Mouse (Mus musculus) CD8-positive naive resting alpha-beta T cell, adult 2 months (primary cell): ENCODE data around the gene Eef2.
"Not testable (repeated sequence)": the region's sequence is repeated elsewhere in the genome, so short reads cannot be mapped to it uniquely, and the experiment has no call there.

Experiments used
- DNase-seq, 2 experiments: peaks; one replicate each; pipeline ENCODE4 v3.0.0; 2022; ENCODE audit warnings: low read depth in 2 of 2, low spot score in 2 of 2

Gene Eef2

GRCm38 (mm10) chr10:81145778-81146177 lies 30.7 kb upstream of the Eef2 start:
- no peak for DNase-seq

GRCm38 (mm10) chr10:81146296-81146695 lies 30.1 kb upstream of the Eef2 start:
- no peak for DNase-seq

GRCm38 (mm10) chr10:81151261-81151660 lies 25.2 kb upstream of the Eef2 start:
- no peak for DNase-seq

- no peak for DNase-seq
These were observed 23.8 kb upstream of the Eef2 start for GRCm38 (mm10) chr10:81152609-81153008.

GRCm38 (mm10) chr10:81154313-81154712 lies 22.1 kb upstream of the Eef2 start:
- no peak for DNase-seq

GRCm38 (mm10) chr10:81154736-81155135 lies 21.7 kb upstream of the Eef2 start:
- no peak for DNase-seq

- no peak for DNase-seq
These were observed 14.7 kb upstream of the Eef2 start for GRCm38 (mm10) chr10:81161602-81162317.

GRCm38 (mm10) chr10:81162318-81162652 lies 14.1 kb upstream of the Eef2 start:
- no peak for DNase-seq

GRCm38 (mm10) chr10:81165118-81165517 lies 11.3 kb upstream of the Eef2 start:
- no peak for DNase-seq

GRCm38 (mm10) chr10:81167200-81168086 lies 9.0 kb upstream of the Eef2 start, which contains the start of gene Pias4:
Gene Pias4, minus strand, starts transcription at chr10:81167923.
- peak; percentile 100 for DNase-seq

- DNase-seq = peak; percentile 71 to 85
These were observed 8.4 kb upstream of the Eef2 start for GRCm38 (mm10) chr10:81168087-81168431.

- peak; percentile 71 to 83 for DNase-seq
These were observed 7.7 kb upstream of the Eef2 start for GRCm38 (mm10) chr10:81168521-81169244.

GRCm38 (mm10) chr10:81169411-81169900 lies 7.0 kb upstream of the Eef2 start:
- DNase-seq = peak; percentile 71 to 73

- peak; percentile 74 to 82 for DNase-seq
These were observed 3.3 kb upstream of the Eef2 start for GRCm38 (mm10) chr10:81173132-81173531.

GRCm38 (mm10) chr10:81174617-81175344 lies 1.6 kb upstream of the Eef2 start:
- peak; percentile 81 to 90 for DNase-seq

GRCm38 (mm10) chr10:81175345-81175701 lies 1.1 kb upstream of the Eef2 start:
- not testable (repeated sequence) for DNase-seq

- no peak for DNase-seq
These were observed 430 bp upstream of the Eef2 start for GRCm38 (mm10) chr10:81175936-81176465.

GRCm38 (mm10) chr10:81177491-81177925 lies 1.1 kb downstream of the Eef2 start:
- DNase-seq = no peak

GRCm38 (mm10) chr10:81177958-81178712 lies 1.7 kb downstream of the Eef2 start:
- no peak for DNase-seq

GRCm38 (mm10) chr10:81178927-81179326 lies 2.5 kb downstream of the Eef2 start:
- no peak for DNase-seq
